Mouse (Mus musculus) ES-E14 (cell line): ENCODE results near the gene Gsta2.

Source experiments
- CHD2 ChIP-seq: IDR thresholded peaks from 2 replicates; pipeline ENCODE4 v1.6.1; 2014; ENCODE audit warnings: mild to moderate bottlenecking, low read depth, low read length, inconsistent platforms
- ZC3H11A ChIP-seq: IDR thresholded peaks from 2 replicates; pipeline ENCODE4 v1.6.1; 2012; ENCODE audit warnings: low read depth, mild to moderate bottlenecking, inconsistent platforms, low read length, borderline replicate concordance

- TF ChIP-seq CHD2 (no peak; the same call in 1 of the 2 replicates), ZC3H11A (no peak)
Measured at GRCm38 (mm10) chr9:78374885-78375389, 19.3 kb upstream of the Gsta2 start.
